Mouse (Mus musculus) limb, embryonic 10.5 days (tissue): Measurements from ENCODE around the gene Pnpla6. TPM values are rescaled to one million over a fixed set of nuclear protein-coding genes. Genes with fewer than 3 reads are reported as not detected.

Experiments used
- DNase-seq: peaks from one replicate; pipeline ENCODE4 v3.0.0-alpha.2; 2017; ENCODE audit warnings: low spot score
- H3K27ac ChIP-seq: fragments of 300-500 bp; sonication (generic); 2 replicates; pipeline ENCODE4 v1.5.1; 2016; ENCODE audit warnings: mild to moderate bottlenecking
- H3K27me3 ChIP-seq: fragments of 300-500 bp; sonication (generic); 2 replicates; pipeline ENCODE4 v1.6.1; 2016; ENCODE audit warnings: low read depth, mild to moderate bottlenecking; ENCODE audit not compliant: poor library complexity, severe bottlenecking
- H3K36me3 ChIP-seq: fragments of 300-500 bp; sonication (generic); 2 replicates; pipeline ENCODE4 v1.6.1; 2016; ENCODE audit warnings: mild to moderate bottlenecking, moderate library complexity
- H3K4me1 ChIP-seq: fragments of 300-500 bp; sonication (generic); 2 replicates; pipeline ENCODE4 v1.6.1; 2016
- H3K4me3 ChIP-seq: fragments of 300-500 bp; sonication (generic); 2 replicates; pipeline ENCODE4 v1.5.1; 2016; ENCODE audit warnings: mild to moderate bottlenecking, moderate library complexity
- H3K9me3 ChIP-seq: fragments of 300-500 bp; sonication (generic); replicated peaks from 2 replicates; pipeline ENCODE4 v1.6.1; 2016; ENCODE audit warnings: mild to moderate bottlenecking
- WGBS: fragments of 180-500 bp; shearing (Covaris S2); methylation state at CpG from one replicate; pipeline ENCODE4 v1.1.7; 2016; 5-methylcytosine and 5-hydroxymethylcytosine counted together
- polyA plus RNA-seq: library from polyadenylated mRNA; unstranded; fragments of >200 nt; fragmentation: Nextera tagmentation; extraction: Ambion mirVana; gene quantifications from 2 replicates; pipeline ENCODE4 v1.2.1, GENCODE M21; 2016

Gene Pnpla6
- polyA plus RNA-seq, 1 experiment from 2014 or later: 21.1 TPM

DNA sequence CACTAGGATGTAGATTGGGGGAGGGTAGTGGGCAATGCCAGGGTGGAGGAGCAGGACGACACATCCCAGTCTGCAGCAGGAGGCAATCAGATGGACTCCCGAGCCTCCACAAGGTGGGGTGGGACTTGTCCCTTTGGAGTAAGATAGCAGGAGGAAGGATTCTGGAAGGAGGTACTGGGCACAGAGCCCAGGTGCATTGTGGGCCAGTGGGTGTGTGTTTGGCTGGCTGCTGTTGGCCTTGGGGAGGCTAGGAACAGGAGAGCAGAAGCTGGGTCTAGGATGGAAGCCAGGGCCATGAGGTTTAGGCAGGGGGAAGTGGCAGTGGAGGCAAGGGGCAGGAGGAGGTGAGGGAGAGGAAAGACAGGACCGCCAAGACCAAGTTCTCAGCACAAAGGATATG is 78.3 kb downstream of the Pnpla6 start:
- Histone ChIP-seq H3K27ac (no peak overlapping the region), H3K27me3 (peaks cover 6% of the 10 kb centered on the region), H3K4me3 (no peak overlapping the region), H3K9me3 (no peaks in the 10 kb centered on the region), H3K36me3 (0 out of 2 replicates have a peak, but pooled peaks cover 3% of the 10 kb centered on the region), H3K4me1 (peaks cover 1% of the 10 kb centered on the region; the same call in 1 of the 2 replicates)
- 74% methylated on average over 3 of the region's 3 CpGs for WGBS
- no peak for DNase-seq

Other genes starting within 250 kb of the Pnpla6 start
- 27.5 and 32.6 TPM in 2 replicates for gene Insr, start 235.8 kb upstream of the Pnpla6 start, polyA plus RNA-seq
- not detected in 2 replicates for gene A430078G23Rik, start 162.0 kb upstream of the Pnpla6 start, polyA plus RNA-seq
- gene Arhgef18, start 122.4 kb upstream of the Pnpla6 start, polyA plus RNA-seq: 8.0 and 9.5 TPM in 2 replicates
- gene Pex11g, start 47.7 kb upstream of the Pnpla6 start, polyA plus RNA-seq: 6.3 and 7.6 TPM in 2 replicates
- gene Tex45, start 44.5 kb upstream of the Pnpla6 start, polyA plus RNA-seq: not detected in 2 replicates
- 71.3 and 80.8 TPM in 2 replicates for gene Zfp358, start 22.2 kb upstream of the Pnpla6 start, polyA plus RNA-seq
- gene Mcoln1, start 14.9 kb upstream of the Pnpla6 start, polyA plus RNA-seq: 59.4 and 71.5 TPM in 2 replicates
- gene C330021F23Rik, start 52.6 kb downstream of the Pnpla6 start, polyA plus RNA-seq: 3.5 and 4.0 TPM in 2 replicates
- 5.3 and 6.0 TPM in 2 replicates for gene Camsap3, start 71.9 kb downstream of the Pnpla6 start, polyA plus RNA-seq
- gene Xab2, start 105.9 kb downstream of the Pnpla6 start, polyA plus RNA-seq: 76.0 and 78.7 TPM in 2 replicates
- gene Pet100, start 106.2 kb downstream of the Pnpla6 start, polyA plus RNA-seq: 92.1 and 92.9 TPM in 2 replicates
- 1.0 and 1.3 TPM in 2 replicates for gene Pcp2, start 110.2 kb downstream of the Pnpla6 start, polyA plus RNA-seq
- 28.6 and 29.8 TPM in 2 replicates for gene Stxbp2, start 115.6 kb downstream of the Pnpla6 start, polyA plus RNA-seq
- gene Retn, start 140.4 kb downstream of the Pnpla6 start, polyA plus RNA-seq: 0.15 and 0.16 TPM in 2 replicates
- gene Mcemp1, start 150.4 kb downstream of the Pnpla6 start, polyA plus RNA-seq: not detected in 2 replicates
- 11.0 and 12.6 TPM in 2 replicates for gene Fcor, start 157.0 kb downstream of the Pnpla6 start, polyA plus RNA-seq
- gene Trappc5, start 160.9 kb downstream of the Pnpla6 start, polyA plus RNA-seq: 44.3 and 46.0 TPM in 2 replicates
- gene Fcer2a, start 178.8 kb downstream of the Pnpla6 start, polyA plus RNA-seq: 0.21 and 0.40 TPM in 2 replicates
- not detected in 2 replicates for gene Clec4g, start 205.3 kb downstream of the Pnpla6 start, polyA plus RNA-seq
- not detected in 2 replicates for gene Cd209a, start 233.6 kb downstream of the Pnpla6 start, polyA plus RNA-seq